Mouse (Mus musculus) adrenal gland, adult 2 months (tissue): ENCODE data around the gene Mdn1. TPM values are rescaled to one million over a fixed set of nuclear protein-coding genes. Genes with fewer than 3 reads are reported as not detected.
A peak's percentile ranks its signal among the peaks of the same experiment; 100 is the strongest.

ENCODE experiments used
- DNase-seq: peaks from one replicate; pipeline ENCODE4 v3.0.0; 2021
- long read RNA-seq: library from polyadenylated mRNA; stranded (forward); transcript quantifications from one replicate; pipeline ENCODE4 v2.0.0, GENCODE M21; 2021
- polyA plus RNA-seq: library from polyadenylated mRNA; depleted of rRNA; stranded (reverse); fragments of >200 nt; gene quantifications from 2 replicates; pipeline ENCODE4 v1.2.3, GENCODE M21; 2012; rRNA removed
- total RNA-seq, 2 experiments: library from RNA; stranded (reverse); gene quantifications; 2 replicates each; pipeline ENCODE4 v1.2.3; 2021

Gene Mdn1
- total RNA-seq (10 to 100 TPM; 22.2 to 24.6 TPM), polyA plus RNA-seq (1.9 and 2.5 TPM in 2 replicates)
- long read RNA-seq, partial matches to known transcripts, result 2 of 2 reads
- long read RNA-seq, other reads (novel, unspliced or antisense), result 0 of 2 reads

DNA sequence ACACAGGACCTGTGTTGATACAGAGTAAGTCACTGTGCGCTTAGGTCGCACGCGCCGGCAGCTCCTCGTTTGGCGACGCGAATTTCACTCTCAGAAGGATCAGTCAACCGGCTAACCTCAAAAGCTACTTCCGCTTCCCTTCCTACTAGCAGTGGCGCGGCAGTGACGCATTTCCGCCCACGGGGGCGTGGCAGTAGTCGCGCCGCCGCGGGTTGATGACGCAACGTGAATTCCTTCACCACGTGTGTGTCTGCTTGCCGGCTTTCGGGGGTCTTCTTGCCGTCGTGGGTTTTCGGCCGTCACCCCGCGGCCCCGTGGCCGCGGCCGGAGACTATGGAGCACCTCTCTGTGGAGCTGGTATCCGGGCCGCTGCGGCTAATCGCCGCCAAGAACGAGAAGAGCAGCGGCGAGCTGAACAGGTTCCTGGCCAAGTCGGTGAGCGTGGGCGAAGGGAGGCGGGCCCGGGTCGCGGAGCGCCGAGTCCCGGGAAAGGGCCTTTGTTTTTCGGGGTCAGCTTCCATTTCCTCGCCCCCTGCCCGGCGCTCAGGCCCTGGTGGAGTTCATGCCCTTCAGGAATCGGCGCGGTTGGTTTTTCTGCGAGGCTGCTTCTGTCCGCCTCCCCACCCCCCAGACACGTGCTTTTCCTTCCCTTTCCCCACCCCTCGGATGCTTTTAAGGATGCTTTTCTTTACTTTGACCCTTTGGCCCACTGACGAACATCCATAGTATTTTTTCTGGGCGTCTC is at the start of gene Mdn1:
Gene Mdn1, plus strand, starts transcription at position 202 of the 745 bp plus-strand sequence.
- peak; percentile 95 for DNase-seq

DNA sequence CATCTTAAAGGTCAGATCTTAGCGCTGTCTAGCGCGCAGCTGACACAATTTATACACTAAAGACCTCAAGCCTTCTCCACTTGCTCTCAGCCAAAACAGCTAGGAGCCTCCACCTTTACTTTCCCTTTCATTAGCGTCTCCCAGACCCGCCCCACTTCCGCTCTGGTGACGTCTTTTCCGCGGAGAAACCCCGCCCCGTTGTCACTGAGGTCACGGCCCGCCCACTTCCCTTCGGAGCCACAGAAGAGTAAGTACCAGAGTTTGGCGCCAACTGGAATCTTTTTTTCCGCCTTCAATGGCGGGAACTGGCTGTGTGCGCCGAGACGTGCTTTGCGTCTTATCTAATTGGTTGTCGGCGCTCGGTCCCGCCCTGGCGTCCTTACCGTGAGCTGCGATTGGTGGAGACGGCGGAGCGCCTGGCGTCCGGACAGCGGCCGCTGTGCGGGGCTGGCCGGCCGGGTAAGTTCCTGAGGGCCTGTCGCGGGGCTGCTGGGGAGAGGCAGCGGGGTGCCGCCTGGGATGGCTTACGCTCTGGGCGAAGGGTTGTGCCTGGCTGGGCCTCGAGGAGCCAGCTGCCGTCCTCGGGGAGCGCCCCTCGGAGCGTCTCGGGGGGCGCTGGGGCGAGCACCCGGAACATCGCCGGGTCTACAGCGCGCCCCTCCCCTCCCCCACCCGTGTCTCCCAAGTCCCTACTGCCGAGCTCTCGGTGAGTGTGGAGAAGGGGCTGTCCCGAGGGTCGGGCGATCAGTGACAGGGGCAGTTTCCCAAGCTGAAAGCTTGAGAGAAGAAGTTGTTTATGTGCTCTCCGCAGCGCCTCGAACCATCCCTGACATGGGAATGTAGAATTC is 41.7 kb upstream of the Mdn1 start, which contains the start of gene Casp8ap2:
Gene Casp8ap2, plus strand, starts transcription at position 418 of the 848 bp plus-strand sequence.
- DNase-seq, result peak; percentile 99

DNA sequence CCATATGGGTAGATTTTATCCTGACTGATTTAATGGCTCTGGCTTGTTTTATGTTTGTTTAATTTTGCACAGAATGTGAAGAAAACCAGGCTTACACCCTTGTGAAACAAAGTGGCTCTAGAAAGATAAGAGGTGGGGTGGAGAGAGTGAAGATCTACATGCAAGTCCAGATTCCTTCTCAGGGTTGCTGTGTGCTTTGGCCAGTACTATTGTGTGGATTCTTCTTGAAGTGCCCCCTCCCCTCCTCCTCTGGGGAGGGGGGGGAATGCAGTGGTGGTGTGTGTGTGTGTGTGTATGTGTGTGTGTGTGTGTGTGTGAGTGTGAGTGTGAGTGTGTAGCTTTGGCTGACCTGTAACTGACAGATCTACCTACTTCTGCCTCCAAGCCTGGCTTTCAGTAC is 35.3 kb upstream of the Mdn1 start:
- DNase-seq, result no peak

DNA sequence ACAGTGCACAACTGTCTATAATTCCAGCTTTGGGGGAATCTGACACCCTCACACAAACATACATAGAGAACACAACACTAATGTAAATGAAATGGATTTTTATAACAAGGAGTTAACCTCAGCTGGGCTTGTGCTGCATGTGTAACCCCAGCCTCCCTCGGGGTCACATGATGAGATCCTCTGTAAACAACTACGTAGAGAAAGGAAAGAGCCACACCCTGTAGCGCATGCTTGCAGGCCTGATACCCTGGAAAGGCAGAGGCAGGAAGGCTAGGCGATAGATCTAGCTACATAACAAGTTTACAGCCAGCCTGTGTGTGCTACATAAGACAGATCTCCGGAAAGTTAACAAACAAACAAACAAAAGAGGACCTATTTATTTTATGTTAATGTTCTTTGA is 5.2 kb upstream of the Mdn1 start:
- DNase-seq, result no peak

DNA sequence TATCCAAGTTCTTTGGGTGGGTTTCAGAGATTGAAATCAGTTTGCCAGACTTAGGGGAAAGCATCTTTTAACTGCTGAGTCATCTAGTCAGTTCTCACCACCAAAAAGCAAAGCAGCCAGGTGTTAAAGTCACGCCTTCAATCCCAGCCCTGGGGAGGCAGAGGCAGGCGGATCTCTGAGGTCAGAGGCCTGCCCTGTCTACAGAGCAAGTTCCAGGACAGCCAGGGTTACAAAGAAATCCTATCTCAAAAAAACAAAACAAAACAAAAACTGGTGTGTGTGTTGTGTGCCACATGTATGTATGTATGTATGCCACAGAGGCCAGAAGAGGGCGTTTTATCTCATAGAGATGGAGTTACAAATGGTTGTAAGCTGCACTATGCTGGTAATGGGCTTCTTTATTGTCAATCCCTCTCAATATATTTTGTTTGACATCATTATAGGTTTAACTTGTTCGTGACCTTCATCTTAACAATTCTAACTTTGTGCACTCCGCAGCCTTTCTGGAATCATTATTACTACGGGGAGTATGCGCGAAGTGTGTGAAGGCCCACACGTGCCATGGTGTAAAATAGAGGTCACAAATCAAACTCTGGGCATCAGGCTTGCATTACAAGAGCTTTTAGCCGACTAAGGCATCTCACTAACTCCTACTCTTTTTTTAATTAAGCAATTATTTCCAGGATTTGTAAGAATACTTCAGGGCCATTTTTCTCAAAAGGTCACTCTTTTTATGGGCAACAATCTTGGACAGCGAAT is 594 bp upstream of the Mdn1 start:
- DNase-seq, result no peak

DNA sequence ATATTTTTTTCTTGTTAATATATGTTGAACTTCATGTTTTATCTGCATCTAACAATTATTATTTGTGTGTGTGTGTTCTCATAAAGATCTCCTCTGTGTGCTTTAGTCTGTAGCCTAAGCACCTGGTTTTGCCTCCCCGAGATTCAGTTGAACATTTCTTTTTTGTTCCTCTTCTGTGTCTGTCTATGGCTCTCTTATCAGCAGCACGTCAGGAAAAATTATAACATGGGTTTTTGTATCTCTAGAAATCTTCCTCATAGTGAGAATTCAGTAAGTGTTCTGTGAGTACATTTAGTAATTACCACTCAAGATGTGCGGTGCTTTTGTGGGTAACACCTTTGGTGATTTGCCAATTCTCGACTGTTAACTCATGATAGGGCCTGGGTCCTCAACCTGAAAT is 8.9 kb downstream of the Mdn1 start:
- DNase-seq, result no peak

DNA sequence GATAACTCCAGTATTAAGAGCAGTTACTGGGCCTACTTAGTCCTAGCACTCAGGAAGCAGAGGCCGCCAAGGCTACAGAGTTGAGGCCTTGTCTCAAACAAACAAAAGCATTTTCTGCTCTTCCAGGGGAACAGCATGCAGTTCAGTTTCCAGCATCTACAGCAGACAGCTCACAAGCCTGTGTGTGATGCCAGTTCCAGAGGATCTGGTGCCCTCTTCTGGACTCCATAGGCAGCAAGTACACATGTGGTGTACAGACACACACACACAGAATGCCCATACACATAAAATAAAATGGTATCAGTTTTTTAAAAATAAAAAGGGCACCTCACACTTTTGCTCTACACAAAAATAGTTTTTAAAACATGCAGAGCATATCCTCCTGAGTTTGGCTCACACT is 11.4 kb downstream of the Mdn1 start:
- no peak for DNase-seq

DNA sequence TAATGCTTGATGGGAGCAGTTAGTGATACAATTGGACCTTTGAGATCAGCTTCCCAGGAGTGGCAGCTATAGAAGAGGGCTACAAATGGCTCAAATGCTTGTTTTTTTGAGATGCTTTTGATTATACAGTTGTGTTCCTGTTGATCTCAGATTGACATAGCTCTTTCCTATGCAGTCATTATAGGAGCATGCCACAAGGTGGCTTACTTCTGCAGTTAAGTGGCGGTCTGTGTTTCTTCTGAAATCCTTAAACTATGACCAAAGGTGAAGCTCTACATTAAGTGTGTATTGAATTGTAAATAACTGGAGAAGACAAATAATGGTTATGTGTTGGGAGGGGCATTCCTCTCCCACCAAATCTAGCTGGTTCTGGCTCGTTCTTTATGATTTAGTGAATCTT is 12.9 kb downstream of the Mdn1 start:
- no peak for DNase-seq

DNA sequence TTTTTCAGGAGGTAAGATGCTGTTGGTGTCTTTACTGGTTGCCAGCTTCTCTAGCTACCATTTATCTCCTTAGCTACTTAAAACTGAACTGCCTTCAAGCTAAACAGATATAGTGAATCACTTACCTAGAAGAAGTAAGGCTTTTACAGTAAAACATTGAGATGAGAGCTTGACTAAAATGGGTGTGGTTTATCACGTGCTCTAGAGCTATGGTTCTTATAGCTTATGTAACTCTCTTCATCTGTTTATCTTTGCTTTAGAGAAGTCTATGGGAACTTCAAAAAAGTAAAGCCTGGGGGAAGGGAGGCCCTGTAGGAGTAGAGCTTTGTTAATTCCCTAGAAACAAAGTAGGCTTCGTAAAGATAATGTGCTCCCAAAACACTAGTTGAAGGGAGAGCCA is 17.1 kb downstream of the Mdn1 start:
- DNase-seq, result no peak

DNA sequence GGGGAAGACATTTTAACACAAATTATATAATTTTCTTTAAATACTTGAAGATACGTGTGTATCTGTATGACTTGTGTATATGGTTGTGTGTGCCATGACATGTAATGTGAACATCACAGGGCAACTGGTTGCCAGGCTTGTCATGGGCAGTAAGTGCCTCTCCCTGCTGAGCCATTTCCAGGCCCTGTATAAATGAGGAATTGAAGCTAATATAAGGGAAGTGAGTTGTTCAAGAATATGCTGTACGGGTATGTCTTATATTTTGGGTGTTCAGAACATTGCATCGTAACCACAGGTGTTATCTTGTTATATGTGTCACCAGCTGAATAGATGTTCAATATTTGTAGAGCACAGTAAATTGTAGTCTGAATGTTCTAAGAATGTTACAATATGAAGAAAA is 20.6 kb downstream of the Mdn1 start:
- no peak for DNase-seq

DNA sequence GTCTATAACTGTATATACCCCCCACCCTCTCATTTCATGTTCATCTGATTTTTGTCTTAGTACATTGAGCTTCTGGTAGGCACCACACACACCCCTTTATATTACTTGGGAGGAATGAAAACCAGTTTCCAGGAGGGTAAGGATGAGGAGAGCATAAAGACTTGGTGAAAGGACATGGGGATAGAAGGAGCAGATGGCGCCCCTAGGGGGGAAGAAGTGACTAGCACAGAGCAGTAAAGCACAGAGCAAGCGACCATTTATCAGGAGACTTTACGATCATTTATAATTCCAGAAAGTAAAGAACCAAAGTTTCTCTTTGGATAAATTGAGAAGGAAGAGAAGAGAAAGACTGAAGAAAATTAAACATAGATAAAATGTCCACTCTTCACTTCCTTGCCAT is 23.9 kb downstream of the Mdn1 start:
- DNase-seq, result no peak

DNA sequence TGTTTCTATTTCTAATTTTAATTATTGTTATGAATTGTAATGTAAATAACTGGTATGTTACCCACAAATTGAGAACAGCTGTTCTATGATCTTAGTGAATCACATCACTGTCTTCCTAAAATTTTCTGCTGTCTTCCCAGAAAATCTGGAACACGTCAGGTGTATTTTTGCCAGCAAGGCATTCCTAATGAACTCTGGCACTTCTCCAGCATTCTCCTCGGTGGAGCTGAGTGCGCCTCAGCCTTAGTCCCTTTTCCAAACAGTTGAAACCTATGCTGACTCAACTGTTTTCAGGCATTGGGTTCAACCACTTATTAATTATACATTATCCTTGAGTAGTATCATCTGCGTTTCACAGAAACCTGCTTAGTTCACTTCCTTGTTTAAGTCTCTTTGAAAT is 25.6 kb downstream of the Mdn1 start:
- no peak for DNase-seq

DNA sequence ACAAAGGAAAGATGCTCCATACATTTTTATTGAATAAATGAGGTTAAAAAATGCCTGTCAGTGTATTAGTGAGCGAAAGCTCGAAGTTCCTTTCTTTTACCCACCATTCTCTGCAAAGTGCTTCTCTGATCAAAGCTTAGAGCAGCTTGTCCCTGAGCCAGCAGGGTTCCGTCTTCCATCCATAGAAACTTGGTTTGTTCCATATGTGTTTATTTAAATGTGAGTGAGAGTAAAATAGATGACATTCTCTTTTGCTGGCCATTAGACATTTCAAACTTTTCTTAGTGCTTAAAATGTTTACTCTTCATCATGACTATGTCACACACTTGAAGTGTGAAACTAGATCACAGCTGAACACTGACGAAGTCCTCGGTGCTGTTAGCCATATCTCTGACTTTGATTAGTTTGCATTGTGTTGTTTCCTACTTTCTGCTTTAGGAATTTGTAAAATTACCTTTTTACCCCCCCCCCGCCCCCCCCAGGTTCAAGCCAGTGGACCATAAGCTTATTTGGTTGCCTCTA is 26.2 kb downstream of the Mdn1 start:
- DNase-seq, result no peak

DNA sequence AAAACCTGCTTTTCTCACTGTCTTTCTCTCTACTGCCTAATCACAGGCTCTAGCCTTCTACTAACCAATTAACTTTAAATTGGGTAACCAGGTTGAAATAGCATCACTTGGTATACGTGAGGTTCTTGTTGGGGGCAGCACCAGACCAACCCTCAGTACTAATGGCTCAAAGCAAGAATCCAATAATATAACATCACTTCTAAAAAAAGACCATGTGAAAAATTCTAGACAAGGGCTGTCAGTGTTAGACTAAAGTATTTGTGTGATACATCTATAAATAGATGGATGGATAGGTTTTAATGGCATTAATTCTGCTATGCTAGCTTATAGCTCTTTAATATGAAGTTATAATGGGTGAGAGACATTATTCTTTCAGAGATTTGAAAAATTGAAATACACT is 60.8 kb downstream of the Mdn1 start:
- DNase-seq, result no peak

DNA sequence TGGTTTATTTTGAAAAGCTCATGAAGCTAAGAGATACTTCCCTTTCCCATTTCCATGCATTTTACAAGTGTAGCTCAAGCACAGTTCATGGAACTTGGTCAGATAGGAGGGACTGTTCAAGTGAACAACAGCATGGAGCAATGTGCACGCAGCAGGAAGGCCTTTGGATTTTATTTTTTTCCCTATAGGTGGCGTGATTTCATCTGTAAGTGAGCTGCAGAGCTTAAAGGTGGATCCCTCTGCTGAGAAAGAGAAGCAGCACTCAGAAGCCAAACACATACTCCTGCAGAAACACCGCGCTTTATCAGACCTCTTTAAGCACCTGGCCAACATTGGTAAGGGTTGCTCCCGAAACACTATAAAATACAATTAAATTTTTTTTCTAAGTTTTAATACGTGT is 88.5 kb downstream of the Mdn1 start:
- DNase-seq, result no peak

DNA sequence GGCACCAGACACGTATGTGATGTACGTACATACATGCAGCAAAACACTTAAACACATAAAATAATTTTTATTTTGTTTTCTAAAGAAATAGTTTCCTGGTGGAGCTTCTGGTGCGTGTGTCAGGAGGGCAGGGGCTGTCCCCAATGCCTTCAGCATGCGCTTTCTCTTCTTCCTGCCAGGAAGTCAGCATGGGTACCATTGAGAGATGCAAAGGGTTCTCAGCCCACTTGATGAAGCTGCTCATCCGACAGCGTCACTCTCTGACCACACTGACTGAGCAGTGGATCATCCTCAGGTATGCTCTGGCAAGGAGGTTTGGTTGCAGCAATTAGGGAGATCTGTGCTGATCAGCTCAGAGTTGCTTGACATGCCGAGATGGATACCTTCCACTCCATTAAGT is 91.5 kb downstream of the Mdn1 start:
- no peak for DNase-seq

DNA sequence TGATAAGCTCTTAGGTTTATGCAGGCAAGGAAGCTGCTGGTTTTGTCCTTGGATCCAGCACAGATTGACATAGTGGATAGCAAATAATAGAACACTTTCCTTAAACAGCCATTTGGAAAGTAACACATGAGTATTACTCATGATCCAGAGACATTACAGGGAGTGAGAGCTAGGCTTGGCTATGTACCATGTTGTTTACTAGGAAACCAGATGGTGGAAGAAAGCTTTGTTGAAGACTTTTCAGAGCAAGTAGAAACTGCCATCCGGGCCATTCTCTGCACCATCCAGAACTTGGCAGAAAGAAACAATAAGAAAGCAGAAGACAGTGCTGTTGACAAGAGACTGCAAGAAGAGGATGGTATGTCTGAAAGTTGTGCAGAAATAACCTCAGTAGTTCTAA is 93.8 kb downstream of the Mdn1 start:
- no peak for DNase-seq

DNA sequence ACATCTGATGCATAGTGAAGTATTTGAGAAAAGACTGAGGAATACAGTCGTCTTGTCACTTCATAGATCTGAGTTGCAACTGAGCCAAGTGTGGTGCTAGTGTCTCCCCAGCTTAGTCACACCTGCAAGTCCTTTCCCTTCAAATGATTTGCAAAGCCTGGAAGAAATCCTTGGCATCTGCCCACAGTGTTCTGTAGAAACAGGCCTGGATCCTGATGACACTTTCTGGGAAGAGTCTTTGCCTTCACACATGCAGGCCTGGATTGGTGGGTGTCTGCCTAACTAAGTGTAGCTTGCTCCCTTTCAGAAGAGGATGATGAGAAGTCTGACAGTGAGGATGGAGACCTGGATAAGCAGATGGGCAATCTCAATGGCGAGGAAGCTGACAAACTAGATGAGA is 100.5 kb downstream of the Mdn1 start:
- DNase-seq, result no peak

DNA sequence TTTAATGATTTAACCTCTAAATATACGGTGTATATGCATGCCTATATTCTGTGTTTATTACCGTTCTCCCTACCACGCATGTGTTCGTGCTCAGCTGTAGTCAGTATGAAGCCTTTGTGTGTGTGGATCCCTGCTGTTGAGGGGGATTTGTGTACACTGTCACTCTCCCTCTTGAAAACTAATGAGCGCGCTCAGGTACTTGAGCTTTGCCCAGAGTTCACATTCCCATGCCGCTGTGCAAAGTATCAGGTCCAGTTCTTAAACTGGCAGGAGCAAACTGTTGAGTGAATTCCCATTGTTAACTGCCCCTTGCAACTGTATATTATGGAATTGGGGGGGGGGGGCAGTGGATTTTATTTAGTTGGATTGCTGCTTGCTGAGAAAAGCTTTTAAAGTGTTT is 110.6 kb downstream of the Mdn1 start:
- DNase-seq, result no peak

DNA sequence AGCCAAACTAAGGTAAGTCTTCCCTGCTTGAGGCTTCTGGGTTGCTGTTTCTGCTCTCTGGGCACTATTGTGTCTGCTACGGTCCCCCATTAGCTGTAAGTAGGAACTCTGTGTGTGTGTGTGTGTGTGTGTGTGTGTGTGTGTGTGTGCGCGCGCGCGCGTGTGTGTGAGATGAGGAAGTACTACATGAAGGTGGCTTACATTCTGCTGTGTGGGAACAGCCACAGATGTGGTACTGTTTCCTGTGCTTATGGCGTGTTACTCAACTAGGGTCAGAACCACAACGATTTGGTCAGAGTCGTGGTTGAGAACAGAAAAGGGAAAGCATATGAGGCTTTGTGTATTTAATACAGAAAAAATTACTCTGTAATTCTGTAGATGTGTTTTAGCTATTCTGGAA is 111.1 kb downstream of the Mdn1 start:
- DNase-seq, result no peak

DNA sequence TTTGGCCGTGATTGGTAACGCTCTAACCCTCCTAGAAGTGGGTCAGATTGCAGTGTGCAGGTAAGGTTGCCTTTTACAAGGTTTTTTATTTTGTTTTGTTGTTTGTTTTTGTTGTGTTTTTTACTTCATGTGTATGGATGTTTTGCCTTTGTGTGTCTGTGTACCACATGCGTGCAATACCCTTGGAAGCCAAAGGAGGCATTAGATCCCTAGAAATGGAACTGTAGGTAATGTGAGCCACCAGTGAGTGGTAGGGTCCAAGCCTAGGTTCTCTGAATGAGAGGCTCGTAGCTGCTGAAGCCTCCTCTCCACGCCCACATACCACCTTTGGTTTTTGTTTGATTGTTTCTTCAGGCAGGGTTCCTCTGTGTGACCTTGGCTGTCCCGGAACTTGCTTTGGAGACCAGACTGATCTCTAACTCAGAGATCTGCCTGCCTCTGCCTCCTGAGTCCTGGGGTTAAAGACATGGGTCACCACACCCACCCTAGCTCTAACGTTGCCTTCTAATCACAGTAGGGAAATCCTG is 113.4 kb downstream of the Mdn1 start:
- DNase-seq, result no peak

DNA sequence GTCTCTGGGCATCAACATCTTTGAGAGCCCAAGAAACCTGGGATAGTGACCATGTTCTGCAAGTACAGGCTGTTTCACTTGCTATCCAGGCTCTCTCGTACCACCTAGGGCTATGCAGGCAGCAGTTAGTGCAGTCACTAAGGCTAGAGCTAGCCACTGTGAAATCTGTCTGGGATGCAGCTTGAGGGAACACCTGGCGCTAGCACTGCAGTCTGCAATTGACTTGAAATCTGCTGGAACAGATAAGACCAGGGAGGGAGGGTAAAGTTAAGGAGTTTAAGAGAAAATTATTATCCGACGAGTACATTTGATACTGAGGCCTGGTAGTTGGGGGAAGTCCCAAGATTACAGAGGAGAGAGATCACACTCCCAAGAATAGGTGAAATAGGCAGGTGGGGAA is 123.1 kb downstream of the Mdn1 start:
- no peak for DNase-seq
